Mouse (Mus musculus): Measurements from ENCODE around the gene Kcnk6.

GRCm38 (mm10) chr7:29225520-29225919, 6.8 kb downstream of the Kcnk6 start:
- TF ChIP-seq CTCF (IDR thresholded peaks at IDR 0.05; ENCODE audit: insufficient read depth, low read length), result no peak
- no peak for TF ChIP-seq POLR2A (IDR thresholded peaks at IDR 0.05; ENCODE audit: borderline replicate concordance, extremely low read depth, low read depth, low read length)

All from lung, adult 2 months (tissue).